Mouse (Mus musculus): ENCODE measurements around the gene Arhgef11. TPM values are rescaled to one million over a fixed set of nuclear protein-coding genes. Genes with fewer than 3 reads are reported as not detected.

The Arhgef11 gene
- polyA plus RNA-seq (2017; shearing (Covaris generic)), result 18.6 TPM

GRCm38 (mm10) chr3:87616957-87617810 is at the start of gene Arhgef11:
Arhgef11 (plus strand) TSS chr3:87617559.

GRCm38 (mm10) chr3:87748431-87748830 is 131.1 kb downstream of the Arhgef11 start, which contains the start of gene Lrrc71:
Lrrc71 (minus strand) TSS chr3:87748625.

Other genes starting within 250 kb of the Arhgef11 start
- gene Fcrl1, start 241.2 kb upstream of the Arhgef11 start, polyA plus RNA-seq (2017; shearing (Covaris generic)), result 13.1 TPM
- gene Fcrl5, start 181.8 kb upstream of the Arhgef11 start, polyA plus RNA-seq (2017; shearing (Covaris generic)), result 0.30 TPM
- 45.9 TPM for gene Etv3, start 92.2 kb upstream of the Arhgef11 start, polyA plus RNA-seq (2017; shearing (Covaris generic))
- 0.31 TPM for gene Lrrc71, start 131.1 kb downstream of the Arhgef11 start, polyA plus RNA-seq (2017; shearing (Covaris generic))
- gene Ntrk1, start 177.6 kb downstream of the Arhgef11 start, polyA plus RNA-seq (2017; shearing (Covaris generic)), result 0.51 TPM
- gene Insrr, start 179.4 kb downstream of the Arhgef11 start, polyA plus RNA-seq (2017; shearing (Covaris generic)), result 0.25 TPM
- gene Pear1, start 206.7 kb downstream of the Arhgef11 start, polyA plus RNA-seq (2017; shearing (Covaris generic)), result 74.7 TPM
- gene Sh2d2a, start 229.2 kb downstream of the Arhgef11 start, polyA plus RNA-seq (2017; shearing (Covaris generic)), result 256 TPM

All from CD4-positive, CD25-positive, alpha-beta regulatory T cell (primary cell).